Mouse (Mus musculus) cortical plate, adult 2 months (tissue): ENCODE results near the gene Lamb2. TPM values are rescaled to one million over a fixed set of nuclear protein-coding genes. Genes with fewer than 3 reads are reported as not detected.

ENCODE experiments used
- H3K27ac ChIP-seq: fragments of 200-500 bp; 2 replicates; pipeline ENCODE4 v1.5.1; 2012; ENCODE audit warnings: low read length, control low read depth, inconsistent platforms; ENCODE audit not compliant: insufficient read depth
- H3K4me1 ChIP-seq: fragments of 200-500 bp; 2 replicates; pipeline ENCODE4 v1.6.1; 2011; ENCODE audit warnings: low read length; ENCODE audit not compliant: control insufficient read depth, insufficient read depth
- H3K4me3 ChIP-seq: fragments of 200-500 bp; 2 replicates; pipeline ENCODE4 v1.5.1; 2011; ENCODE audit warnings: mild to moderate bottlenecking, low read length, control low read depth; ENCODE audit not compliant: insufficient read depth
- CTCF ChIP-seq: fragments of 200-500 bp; IDR thresholded peaks from 2 replicates; pipeline ENCODE4 v1.5.1; 2011; ENCODE audit warnings: mild to moderate bottlenecking, control low read depth, low read length; ENCODE audit not compliant: insufficient read depth; ENCODE audit errors: extremely low read depth
- POLR2A ChIP-seq: fragments of 200-500 bp; IDR thresholded peaks from 2 replicates; pipeline ENCODE4 v1.6.1; 2011; ENCODE audit warnings: mild to moderate bottlenecking, low read length, control low read depth; ENCODE audit not compliant: insufficient read depth; ENCODE audit errors: extremely low read depth
- polyA plus RNA-seq: library from polyadenylated mRNA; depleted of rRNA; stranded (reverse); fragments of >200 nt; gene quantifications from 2 replicates; pipeline ENCODE4 v1.2.3, GENCODE M21; 2012

Lamb2 gene
- polyA plus RNA-seq, 1 experiment: 34.2 TPM

DNA sequence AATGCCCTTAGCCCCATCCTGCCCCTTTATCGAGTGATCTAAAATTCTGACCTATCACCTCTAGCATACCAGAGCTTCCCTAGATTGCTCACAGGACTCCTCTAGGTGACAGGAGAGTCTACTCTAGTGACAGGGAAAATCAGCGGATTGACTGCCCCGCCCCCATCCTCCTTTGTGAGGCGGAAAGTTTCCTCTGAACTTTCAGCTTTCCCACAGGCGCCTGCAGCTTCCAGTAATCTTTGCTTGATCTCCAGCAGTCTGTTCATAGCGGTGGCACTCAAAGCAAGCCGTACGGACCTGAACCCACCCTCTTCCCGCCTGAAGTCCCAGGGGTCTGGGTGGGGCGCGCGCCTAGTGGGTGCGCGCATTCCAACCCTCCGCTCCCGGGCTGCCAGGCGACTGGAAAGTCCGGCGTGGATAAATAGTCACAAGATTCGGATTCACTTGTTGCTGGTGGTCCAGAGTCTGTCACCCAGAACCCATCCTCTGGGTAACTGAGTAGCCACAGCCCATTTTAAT is 839 bp upstream of the Lamb2 start:
- Histone ChIP-seq H3K4me1 (no peaks in the 10 kb centered on the region), H3K4me3 (peak overlapping the region; percentile 13; the same call in 1 of the 2 replicates), H3K27ac (no peak overlapping the region; the same call in 1 of the 2 replicates)
- no peak for TF ChIP-seq CTCF

GRCm38 (mm10) chr9:108479241-108479640 is 295 bp upstream of the Lamb2 start:
- Histone ChIP-seq H3K27ac (no peak overlapping the region; the same call in 1 of the 2 replicates), H3K4me3 (no peak overlapping the region; the same call in 1 of the 2 replicates), H3K4me1 (no peaks in the 10 kb centered on the region)
- TF ChIP-seq CTCF: no peak
- TF ChIP-seq POLR2A: no peak

GRCm38 (mm10) chr9:108480813-108481519 is 1.4 kb downstream of the Lamb2 start:
- H3K4me1 ChIP-seq: no peaks in the 10 kb centered on the region
- H3K27ac ChIP-seq: no peak overlapping the region
- TF ChIP-seq POLR2A (no peak), CTCF (no peak)
- H3K4me3 ChIP-seq: no peak overlapping the region

DNA sequence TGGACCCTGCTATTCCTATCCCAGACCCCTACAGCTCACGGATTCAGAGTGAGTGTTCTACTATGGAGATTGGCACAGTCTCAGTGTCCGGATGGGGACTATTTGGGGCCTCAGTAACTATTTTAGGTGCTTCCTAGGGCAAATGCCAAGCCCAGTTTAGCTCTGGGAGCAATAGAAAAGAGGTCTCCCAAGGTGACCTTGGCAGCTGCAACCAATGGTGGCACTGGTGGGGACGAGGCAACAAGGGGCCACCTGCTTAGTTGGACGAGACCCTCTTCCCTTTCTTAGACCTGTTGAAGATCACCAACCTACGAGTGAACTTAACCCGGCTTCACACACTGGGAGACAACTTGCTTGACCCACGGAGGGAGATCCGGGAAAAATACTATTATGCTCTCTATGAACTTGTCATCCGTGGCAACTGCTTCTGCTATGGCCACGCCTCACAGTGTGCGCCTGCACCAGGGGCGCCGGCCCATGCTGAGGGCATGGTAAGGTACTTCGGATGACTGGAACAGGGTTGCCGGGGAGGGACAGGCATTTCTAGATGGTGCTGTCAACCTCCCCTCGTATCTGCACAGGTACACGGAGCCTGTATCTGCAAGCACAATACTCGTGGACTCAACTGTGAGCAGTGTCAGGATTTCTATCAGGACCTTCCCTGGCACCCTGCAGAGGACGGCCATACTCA is 2.1 kb downstream of the Lamb2 start:
- TF ChIP-seq POLR2A (no peak), CTCF (no peak)
- Histone ChIP-seq H3K27ac (no peak overlapping the region), H3K4me1 (no peaks in the 10 kb centered on the region), H3K4me3 (no peak overlapping the region)

- Histone ChIP-seq H3K27ac (no peak overlapping the region), H3K4me3 (no peak overlapping the region), H3K4me1 (no peaks in the 10 kb centered on the region)
- TF ChIP-seq CTCF (no peak), POLR2A (no peak)
Observed at GRCm38 (mm10) chr9:108483051-108483790, 3.7 kb downstream of the Lamb2 start.

DNA sequence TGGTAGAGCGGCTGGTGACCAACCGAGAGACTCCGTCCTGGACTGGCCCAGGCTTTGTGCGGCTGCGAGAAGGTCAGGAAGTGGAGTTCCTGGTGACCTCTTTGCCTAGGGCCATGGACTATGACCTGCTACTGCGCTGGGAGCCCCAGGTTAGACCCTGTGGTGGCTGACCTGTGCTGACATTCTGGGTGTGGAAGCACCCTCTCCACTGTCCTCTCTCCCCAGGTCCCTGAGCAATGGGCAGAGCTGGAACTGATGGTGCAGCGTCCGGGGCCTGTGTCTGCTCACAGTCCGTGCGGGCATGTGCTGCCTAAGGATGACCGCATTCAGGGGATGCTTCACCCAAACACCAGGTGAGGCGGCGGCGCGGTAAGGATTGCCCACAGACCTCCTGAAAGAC is 4.5 kb downstream of the Lamb2 start:
- TF ChIP-seq POLR2A (no peak), CTCF (no peak)
- no peak overlapping the region for H3K4me3 ChIP-seq
- H3K27ac ChIP-seq: no peak overlapping the region
- H3K4me1 ChIP-seq: no peaks in the 10 kb centered on the region

- no peak for TF ChIP-seq POLR2A
- H3K4me1 ChIP-seq: peaks cover 2% of the 10 kb centered on the region; the same call in 1 of the 2 replicates
- H3K4me3 ChIP-seq: no peak overlapping the region
- H3K27ac ChIP-seq: no peak overlapping the region
Observed at GRCm38 (mm10) chr9:108485301-108485875, 5.9 kb downstream of the Lamb2 start.

GRCm38 (mm10) chr9:108486973-108487530 is 7.5 kb downstream of the Lamb2 start:
- H3K27ac ChIP-seq: no peak overlapping the region
- H3K4me1 ChIP-seq: peaks cover 2% of the 10 kb centered on the region; the same call in 1 of the 2 replicates
- no peak for TF ChIP-seq CTCF
- TF ChIP-seq POLR2A: no peak
- H3K4me3 ChIP-seq: no peak overlapping the region

GRCm38 (mm10) chr9:108488403-108488802 is 8.9 kb downstream of the Lamb2 start:
- Histone ChIP-seq H3K4me3 (no peak overlapping the region), H3K4me1 (peaks cover 4% of the 10 kb centered on the region; the same call in 1 of the 2 replicates), H3K27ac (no peak overlapping the region)
- no peak for TF ChIP-seq CTCF
- no peak for TF ChIP-seq POLR2A
